Mouse (Mus musculus) lung, adult 18-20 months (tissue): ENCODE results near the gene Acvrl1.

Experiments
- DNase-seq, 2 experiments: peaks; one replicate each; pipeline ENCODE4 v3.0.0; 2022; ENCODE audit warnings: mixed read lengths in 2 of 2

Gene Acvrl1

GRCm38 (mm10) chr15:101171272-101171671, 43.0 kb downstream of the Acvrl1 start:
- DNase-seq: no peak

DNA sequence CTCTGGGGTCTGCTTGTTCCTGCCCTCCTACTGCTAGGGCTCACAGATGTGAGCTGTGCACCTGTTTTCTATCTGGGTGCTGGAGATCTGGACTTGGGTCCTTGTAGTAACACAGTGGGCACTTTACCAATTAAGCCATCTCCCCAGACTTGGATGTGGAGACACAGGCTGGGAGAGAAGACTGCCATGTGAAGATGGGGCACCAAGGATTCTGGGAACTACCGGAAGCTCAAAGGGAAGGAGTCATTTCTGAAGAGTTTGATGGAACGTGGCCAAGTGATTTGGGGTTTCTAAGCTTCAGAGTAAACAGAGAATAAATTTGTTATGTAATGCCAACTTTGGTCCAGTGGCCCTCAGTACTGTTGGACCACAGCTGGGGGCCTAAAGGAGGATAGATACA, 43.7 kb downstream of the Acvrl1 start:
- no peak for DNase-seq

DNA sequence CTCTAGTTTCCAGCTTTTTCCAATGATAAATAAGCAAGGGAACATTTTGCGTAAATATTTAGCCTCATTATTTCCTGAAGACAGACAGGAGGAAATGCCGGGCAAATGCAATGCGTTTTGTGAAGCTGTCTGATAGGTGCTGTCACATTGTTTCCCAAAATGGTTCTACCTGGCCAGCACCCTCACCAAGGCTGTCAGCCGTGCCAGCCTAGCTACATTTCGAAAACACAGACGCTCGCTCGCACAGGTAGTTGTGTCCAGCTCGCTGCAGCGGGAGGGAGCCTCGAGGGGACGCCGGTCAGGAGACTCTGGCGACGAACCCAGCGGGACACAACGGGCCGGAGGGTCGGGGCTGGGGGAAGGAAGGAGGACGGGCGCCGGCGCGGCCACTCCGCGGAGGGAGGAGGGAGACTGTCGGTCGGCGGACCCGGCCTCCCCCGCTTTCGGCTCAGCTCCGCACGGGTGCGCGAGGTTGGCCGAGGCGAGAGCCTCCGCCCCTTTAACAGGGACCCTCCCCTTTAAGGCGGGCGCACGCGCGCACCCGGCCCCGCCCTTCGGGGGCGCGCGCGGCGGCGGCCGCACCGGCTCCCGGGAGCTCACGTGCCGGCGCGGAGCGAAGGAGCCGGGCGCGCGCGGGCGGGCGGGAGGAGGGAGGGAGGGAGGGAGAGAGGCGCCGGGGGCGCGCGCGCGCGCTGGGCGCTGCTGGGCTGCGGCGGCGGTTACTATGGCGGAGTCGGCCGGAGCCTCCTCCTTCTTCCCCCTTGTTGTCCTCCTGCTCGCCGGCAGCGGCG, 45.3 kb downstream of the Acvrl1 start, which contains the start of gene Acvr1b:
TSS of gene Acvr1b (plus strand) at position 647 of the 791 bp plus-strand sequence.
- DNase-seq: peak; percentile 92

DNA sequence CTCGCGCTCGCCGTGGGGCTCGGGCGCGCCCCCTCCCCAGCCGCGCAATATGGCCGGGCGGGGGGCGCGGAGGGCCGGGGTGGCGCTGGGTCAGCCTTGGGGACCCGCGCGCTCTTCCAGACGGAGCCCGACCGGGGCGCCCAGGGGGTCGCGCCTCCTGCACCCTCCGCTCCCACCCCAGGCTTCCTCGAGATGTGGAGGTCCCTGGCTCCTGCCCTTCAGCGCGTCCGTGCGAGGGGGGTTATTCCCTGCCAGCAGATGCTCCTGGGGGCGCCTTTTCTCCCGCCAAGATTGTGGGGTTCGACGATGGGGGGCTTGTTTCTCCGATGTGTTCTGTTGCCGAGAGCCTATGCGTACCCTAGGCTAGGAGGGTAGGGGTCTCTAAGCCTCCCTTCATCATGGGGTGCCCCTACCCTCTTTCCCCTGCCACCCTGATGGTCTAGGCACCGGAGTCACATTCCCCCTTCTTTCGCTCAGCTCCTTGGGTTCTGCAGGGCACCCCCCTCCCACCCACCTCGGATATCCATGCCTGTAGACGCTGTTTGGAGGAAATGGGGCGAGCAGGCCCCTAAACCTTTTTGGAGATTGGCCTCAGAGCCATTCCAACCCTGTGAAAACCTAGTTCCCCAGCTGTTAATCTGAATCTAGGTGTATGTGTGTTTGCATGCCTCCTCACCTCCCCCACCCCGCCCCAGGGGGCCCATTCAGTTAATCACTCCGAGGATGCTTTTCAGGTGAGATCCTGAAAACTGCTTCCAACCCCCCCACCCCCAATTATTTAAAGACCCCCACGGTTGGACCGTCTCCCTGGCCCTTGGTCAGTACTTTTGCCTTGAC, 46.2 kb downstream of the Acvrl1 start:
- DNase-seq: no peak

GRCm38 (mm10) chr15:101175131-101175460, 46.8 kb downstream of the Acvrl1 start:
- no peak for DNase-seq

DNA sequence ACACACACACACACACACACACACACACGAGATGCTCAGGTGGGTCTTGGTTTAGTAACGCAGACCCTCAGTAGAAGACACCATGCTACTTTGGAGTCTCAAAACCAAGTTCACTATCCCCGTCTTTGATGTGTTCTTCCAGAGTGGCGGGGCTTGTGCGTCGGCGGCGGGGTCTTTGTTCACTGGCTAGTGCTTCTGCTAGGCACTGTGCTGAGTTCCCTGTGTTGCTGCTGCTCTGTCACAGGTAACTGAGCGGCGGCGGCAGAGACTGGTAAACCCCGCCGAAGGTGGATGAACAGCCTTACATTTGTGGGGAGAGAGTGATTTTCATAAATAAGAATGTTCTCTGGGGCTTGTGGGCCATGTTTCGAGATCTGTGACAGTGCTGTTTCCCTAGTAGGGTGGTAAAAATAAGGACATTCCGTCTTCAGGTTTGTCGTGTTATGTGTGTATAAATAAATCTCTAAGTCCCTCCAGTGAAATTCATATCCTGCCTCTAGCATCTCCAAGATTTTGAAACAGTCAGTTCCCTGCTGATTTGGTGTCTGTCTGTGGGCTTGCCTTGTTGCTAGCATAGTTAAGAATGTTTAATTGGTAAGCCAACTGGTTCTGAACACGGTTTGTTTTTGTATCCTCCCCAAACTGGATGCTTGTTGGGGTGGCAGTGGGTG, 47.4 kb downstream of the Acvrl1 start:
- no peak for DNase-seq

GRCm38 (mm10) chr15:101176284-101176680, 48.0 kb downstream of the Acvrl1 start:
- no peak for DNase-seq

DNA sequence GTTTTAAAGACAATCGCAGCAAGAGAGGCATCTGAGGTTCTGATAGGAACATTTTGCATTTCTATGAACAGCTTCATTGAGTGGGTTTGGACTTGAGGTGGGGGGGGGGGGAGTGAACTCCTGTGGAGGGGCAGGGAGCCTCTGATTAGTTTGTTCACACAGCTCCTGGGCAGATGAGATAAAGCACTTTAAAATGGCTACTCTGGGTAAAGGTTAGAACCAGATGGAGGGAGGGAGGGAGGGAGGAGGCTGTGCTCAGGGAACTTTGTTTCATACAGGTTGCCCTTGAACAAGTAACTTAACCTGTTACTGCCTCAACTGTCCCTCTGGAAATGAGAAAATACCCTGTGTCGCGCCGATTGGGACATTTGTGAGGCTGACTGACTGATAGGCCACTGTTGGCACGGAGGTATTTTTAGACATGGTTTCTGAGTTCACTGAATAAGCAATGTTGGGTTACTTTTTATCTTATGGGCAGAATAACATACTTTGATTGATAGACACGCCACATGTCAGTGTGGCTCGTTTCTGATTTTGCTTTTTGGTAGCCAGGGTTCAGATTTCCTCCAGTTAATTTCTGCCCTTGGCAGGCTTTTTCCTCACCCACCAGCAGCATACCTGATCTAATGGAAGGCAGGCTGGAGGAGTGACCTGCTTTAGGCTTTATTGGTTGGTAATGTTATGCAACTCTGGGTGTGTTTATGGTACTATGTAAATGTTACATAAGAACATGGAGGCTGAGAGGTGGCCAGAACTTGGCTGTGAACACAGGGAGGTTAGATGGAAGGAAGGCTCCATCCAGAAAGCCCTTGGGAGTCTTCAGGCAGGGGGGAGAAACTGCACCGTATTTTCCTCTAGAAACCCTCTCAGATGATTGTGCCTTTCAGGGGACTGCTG, 48.7 kb downstream of the Acvrl1 start:
- DNase-seq: no peak

- DNase-seq: no peak
Measured at GRCm38 (mm10) chr15:101180363-101181105, 52.2 kb downstream of the Acvrl1 start.

DNA sequence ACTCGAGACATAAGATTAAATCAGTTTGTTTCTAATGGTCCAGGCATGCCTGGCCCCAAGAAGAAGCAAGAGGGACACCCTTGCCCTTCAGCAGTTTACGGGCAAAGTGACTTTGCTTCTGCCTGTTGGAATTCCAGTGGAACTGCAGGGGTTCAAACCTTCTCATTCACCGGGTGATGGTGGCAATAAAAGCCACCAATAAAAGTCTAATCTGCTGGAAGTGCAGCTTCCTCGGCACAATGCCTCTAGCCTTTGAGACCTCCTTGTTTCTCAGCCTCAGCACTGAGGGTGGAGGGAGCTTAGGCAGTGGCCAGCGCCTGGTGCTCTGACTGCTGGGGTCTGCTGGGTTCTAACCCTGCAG, 52.8 kb downstream of the Acvrl1 start:
- DNase-seq: no peak

DNA sequence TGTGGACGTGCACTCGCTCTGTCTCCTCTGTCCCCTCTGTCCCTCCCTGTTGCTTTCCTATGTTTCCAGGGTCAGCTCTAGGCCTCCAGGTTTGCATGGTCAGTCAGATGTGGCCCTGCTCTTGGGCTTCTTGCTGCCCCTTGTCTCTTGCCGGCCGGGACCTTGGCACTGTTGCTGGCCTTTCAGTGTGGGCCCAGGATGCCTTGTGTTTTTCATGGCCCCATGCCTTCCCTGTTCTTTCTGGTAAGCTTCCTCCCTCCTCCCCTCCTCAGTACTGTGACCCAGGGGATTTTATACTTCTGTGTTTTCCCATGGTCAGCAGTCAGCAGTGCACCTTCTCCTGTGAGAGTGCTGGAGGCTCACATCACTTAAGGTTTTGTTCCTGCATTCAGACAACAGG, 53.2 kb downstream of the Acvrl1 start:
- DNase-seq: no peak

- DNase-seq: no peak
Measured at GRCm38 (mm10) chr15:101182676-101183075, 54.4 kb downstream of the Acvrl1 start.

- no peak for DNase-seq
Measured at GRCm38 (mm10) chr15:101184300-101184699, 56.0 kb downstream of the Acvrl1 start.

DNA sequence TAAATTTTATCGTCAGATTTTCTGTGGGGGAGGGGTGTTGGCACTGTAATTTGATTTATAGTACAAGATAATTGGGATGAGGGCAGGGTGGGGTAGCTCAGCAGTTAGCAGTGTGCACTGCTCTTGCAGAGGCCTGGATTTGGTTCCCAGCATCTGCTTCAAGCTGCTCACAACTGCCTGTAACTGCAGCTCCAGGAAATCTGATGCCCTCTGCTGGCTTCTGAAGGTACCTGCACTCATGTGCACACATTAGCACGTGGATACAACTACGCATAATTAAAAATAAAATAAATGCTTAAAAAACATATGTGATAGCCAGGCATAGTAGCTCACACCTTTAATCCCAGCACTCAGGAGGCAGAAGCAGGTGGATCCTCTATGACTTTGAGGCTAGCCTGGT, 57.2 kb downstream of the Acvrl1 start:
- no peak for DNase-seq

DNA sequence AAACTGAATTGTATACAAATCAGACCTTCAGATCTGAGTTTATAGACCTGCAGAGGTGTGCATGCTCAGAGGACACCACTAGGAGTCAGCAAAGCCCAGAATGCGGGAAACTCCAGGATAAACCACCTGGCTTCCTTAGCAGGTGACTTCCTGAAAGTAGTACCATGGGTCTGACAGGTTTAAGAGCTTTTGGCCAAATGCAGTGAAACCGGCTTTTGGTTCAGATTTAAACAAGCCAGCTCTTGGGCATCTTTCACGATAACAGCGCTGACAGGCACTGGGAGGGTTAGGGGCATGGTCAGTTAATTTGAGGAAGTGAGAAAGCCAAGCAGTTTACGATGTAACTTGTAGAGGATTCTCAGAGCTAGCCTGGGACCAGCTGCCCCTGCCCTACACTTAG, 59.6 kb downstream of the Acvrl1 start:
- DNase-seq: no peak

- DNase-seq: no peak
Measured at GRCm38 (mm10) chr15:101189981-101190761, 61.8 kb downstream of the Acvrl1 start.

DNA sequence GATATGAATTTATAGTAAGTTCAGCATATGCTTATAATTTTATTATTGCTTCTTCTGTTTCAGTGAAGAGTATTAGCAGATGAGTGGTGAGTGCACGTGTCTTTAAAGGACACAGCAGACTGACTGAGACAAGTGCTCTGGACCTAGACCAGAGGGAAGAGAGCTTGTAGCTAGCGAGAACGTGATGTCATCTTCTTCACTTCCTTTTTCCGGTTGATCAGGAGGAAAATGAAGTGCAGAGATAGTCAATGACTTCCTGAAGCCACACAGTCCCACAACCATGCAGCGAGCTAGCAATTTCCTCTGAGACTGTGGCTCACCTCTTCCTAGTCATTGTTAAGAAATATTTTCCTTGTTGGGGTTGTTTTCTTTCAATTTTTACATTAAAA, 62.4 kb downstream of the Acvrl1 start:
- DNase-seq: no peak

DNA sequence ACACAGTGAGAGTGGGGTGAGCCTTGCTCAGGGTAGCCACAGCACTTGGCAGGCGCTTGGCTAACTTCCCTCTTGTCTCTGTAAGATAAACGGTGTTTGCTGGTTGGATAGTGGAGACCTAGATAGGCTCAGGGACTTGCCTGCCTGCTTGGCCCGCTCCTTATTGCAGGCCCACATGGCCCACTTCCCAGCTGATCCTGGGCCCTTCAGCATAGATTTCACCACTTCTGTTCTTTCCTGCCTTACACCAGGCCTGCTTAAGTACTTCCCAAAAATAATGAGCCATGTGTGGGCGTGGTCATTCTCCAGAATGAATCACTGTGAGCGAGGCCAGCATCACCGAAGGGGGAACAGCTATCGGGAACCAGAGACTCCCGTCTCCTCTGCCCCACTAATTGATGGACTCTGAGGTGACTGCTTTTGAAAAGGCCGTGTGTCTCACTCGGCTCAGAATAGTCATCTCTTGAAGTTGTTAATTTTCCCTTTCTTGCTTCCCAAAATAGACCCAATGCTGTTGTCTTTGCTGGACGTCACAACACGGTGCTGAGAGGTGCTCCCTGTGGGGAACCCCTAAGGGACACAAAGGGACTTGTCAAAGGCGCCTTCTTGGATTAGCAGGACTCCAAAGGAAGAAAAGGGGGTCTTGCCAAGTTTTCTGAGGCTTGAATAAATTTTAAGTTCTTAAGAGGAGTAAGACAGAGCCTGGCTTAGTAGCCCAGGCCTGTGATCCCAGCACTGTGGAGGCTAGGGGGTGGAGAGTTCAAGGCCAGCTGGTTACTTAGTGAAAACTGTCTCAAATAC, 63.3 kb downstream of the Acvrl1 start:
- DNase-seq: peak; percentile 82 to 89

DNA sequence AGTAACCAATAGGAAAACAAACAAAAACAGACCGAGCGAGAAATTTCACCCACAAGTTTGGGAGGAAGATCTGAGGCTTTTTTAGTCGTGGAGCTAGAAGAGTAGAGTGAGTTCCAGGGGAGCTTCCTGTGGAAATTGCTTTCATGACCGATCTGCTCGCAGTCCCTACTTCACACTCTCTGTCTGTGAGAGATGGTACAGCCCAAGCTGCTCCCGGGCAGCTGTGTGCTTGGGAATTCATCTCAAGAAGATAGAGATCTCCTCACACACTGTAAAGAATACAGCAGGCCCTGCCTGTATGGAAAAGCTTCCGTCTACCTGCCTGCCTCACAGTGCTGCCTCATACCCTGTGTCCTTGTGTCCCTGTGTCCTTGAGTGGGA, 63.9 kb downstream of the Acvrl1 start:
- DNase-seq: no peak

DNA sequence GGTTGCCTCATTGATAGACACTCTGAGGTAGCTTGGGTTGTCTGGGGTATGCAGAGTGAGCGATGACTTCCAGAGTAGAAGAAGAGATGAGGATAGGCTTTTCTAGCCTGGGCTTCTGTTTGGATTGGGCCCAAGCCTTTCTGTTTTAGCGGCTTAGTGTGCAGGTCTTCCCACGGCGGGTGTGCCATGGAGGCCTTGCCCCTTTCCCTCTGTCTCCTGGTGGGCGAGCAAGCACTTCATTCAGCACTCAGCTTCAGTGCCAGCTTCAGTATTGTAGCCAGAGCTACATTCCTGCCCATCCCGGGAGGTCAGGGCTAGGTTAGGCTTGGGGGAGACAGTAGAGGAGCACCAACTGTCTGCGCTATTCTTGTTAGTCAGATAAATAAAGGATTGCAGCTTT, 64.3 kb downstream of the Acvrl1 start:
- DNase-seq: no peak
